20 mouse cellular contexts compared by ENCODE assay signal in the genomic region with DNA sequence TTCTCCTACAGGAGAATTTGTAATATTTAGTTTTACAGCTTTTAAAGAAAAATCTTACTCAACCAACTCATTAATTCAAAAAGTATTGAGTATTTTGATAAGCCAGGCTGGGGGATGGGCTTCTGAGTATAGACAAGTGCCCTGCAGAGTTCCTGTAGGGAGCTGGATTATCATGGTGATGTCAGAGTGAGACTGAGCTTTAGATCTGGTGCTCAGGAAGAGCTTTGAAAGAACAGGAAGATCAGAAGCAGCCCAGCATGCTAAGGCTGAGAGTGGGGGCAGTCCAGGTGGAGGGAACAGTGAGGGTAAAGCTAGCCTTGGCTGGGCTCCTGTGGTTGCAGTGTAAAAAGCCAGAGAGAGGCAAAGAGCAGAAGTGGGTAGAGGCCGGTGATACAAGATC. TPM values are rescaled to one million over a fixed set of nuclear protein-coding genes. Genes with fewer than 3 reads are reported as not detected.
DNase-seq lines count a peak whose midpoint lies in the region; TF ChIP-seq lines count a peak whose summit lies in the region.
"Had no signal": no experiment of that assay in that cellular context is flagged by ENCODE, and none has a peak within 500 bp of the region (broad histone marks: within the 10 kb centered on the region; RNA-seq: fewer than 3 reads in every experiment).

No protein-coding gene starts in this region.

- WGBS in thymus, adult 2 months, result 39% methylated on average over 1 of the region's 1 CpGs
- WGBS in forebrain, embryonic 10.5 days, result 73% methylated on average over 1 of the region's 1 CpGs

- no peak for TF ChIP-seq POLR2A in thymus, adult 2 months (IDR thresholded peaks at IDR 0.05; ENCODE audit: control insufficient read depth, extremely low read depth, insufficient read depth, low read length, poor library complexity)

- H3K36me3 ChIP-seq in thymus, adult 2 months (ENCODE audit: control insufficient read depth, insufficient read depth, low read length), result peaks cover 53% of the 10 kb centered on the region
- peaks cover 96% of the 10 kb centered on the region for H3K36me3 ChIP-seq in forebrain, embryonic 10.5 days (replicated peaks)

- peak; percentile 16 for DNase-seq in thymus, adult 2 months
- DNase-seq in thymus, postnatal 0 days (ENCODE audit: low spot score), result no peak
- DNase-seq in R1 (ENCODE audit: low read depth, low spot score), result peak; percentile 63
- DNase-seq in natural killer cell, adult 2 months (ENCODE audit: low spot score in 2 of 2), result peak; percentile 4 to 30
- DNase-seq in thymus, postnatal 4 days, result peak; percentile 16
- no peak for DNase-seq in left cerebral cortex, adult 18-20 months (ENCODE audit: low spot score in 2 of 2)
- DNase-seq in heart, adult 11 months, result no peak
- DNase-seq in forebrain, embryonic 10.5 days (ENCODE audit: extremely low spot score, low spot score), result no peak
- DNase-seq: adrenal gland, postnatal 10 days; adrenal gland, postnatal 36 days; cerebellum, adult 18-20 months; cerebellum, adult 9-10 months; cerebellum, postnatal 14 days; forebrain, postnatal 0 days; gastrocnemius, postnatal 25 days; heart, postnatal 36 days had no signal

- no peaks in the 10 kb centered on the region for H3K27me3 ChIP-seq in thymus, adult 2 months (ENCODE audit: control insufficient read depth, insufficient read depth, low read length)
- no peaks in the 10 kb centered on the region for H3K27me3 ChIP-seq in forebrain, embryonic 10.5 days (ENCODE audit: poor library complexity, severe bottlenecking)
- H3K27me3 ChIP-seq: hindbrain, embryonic 13.5 days; Patski had no signal

- no peak for TF ChIP-seq CTCF in thymus, adult 2 months (IDR thresholded peaks at IDR 0.05; ENCODE audit: borderline replicate concordance, control insufficient read depth, extremely low read depth, insufficient read depth, low read length, poor library complexity)

- H3K4me3 ChIP-seq in thymus, adult 2 months (ENCODE audit: control insufficient read depth, insufficient read depth, low read length), result no peak overlapping the region
- no peak overlapping the region for H3K4me3 ChIP-seq in forebrain, embryonic 10.5 days
- H3K4me3 ChIP-seq: hindbrain, embryonic 10.5 days; hindbrain, embryonic 13.5 days had no signal

- H3K4me1 ChIP-seq in thymus, adult 2 months (replicated peaks; ENCODE audit: control insufficient read depth, insufficient read depth, low read length), result no peaks in the 10 kb centered on the region
- H3K4me1 ChIP-seq in forebrain, embryonic 10.5 days, result peaks cover 7% of the 10 kb centered on the region; the same call in 1 of the 2 replicates
- H3K4me1 ChIP-seq: hindbrain, embryonic 10.5 days had no signal

- no peak overlapping the region for H3K27ac ChIP-seq in thymus, adult 2 months (ENCODE audit: control insufficient read depth, insufficient read depth, low read length)
- no peak overlapping the region for H3K27ac ChIP-seq in forebrain, embryonic 10.5 days
- H3K27ac ChIP-seq: hindbrain, embryonic 10.5 days; hindbrain, embryonic 13.5 days had no signal

- no peaks in the 10 kb centered on the region for H3K9me3 ChIP-seq in forebrain, embryonic 10.5 days
- H3K9me3 ChIP-seq: G1E; hindbrain, embryonic 10.5 days; hindbrain, embryonic 13.5 days had no signal

RNA-seq across cellular contexts. Expression of gene Dync1i2, which starts 9.5 kb away (rescaled TPM):
- 22.8 and 26.2 TPM in 2 replicates for polyA plus RNA-seq in thymus, adult 2 months (2012; rRNA removed)
- polyA plus RNA-seq in thymus, postnatal 0 days (2015; fragmentation: Nextera tagmentation; extraction: Ambion mirVana), result 75.2 and 76.4 TPM in 2 replicates
- total RNA-seq in left cerebral cortex, adult 18-20 months (2021), result 100 to 1,000 TPM; 124 to 125 TPM
- 102 and 111 TPM in 2 replicates for polyA plus RNA-seq in forebrain, embryonic 10.5 days (2016; fragmentation: Nextera tagmentation; extraction: Ambion mirVana)

Comparison
In these comparisons a context has a peak if more than half of its experiments do, and no peak if none do; other contexts are left out.
1. DNase-seq: peak in thymus, adult 2 months (single experiment), R1 (single experiment), natural killer cell, adult 2 months (2 of 2) and thymus, postnatal 4 days (single experiment); none in thymus, postnatal 0 days (single experiment), left cerebral cortex, adult 18-20 months (0 of 2), heart, adult 11 months (single experiment) and forebrain, embryonic 10.5 days (single experiment).